Mouse (Mus musculus): Measurements from ENCODE around the gene Lbhd1.
"Not testable (repeated sequence)": the region's sequence is repeated elsewhere in the genome, so short reads cannot be mapped to it uniquely, and the experiment has no call there.

DNA sequence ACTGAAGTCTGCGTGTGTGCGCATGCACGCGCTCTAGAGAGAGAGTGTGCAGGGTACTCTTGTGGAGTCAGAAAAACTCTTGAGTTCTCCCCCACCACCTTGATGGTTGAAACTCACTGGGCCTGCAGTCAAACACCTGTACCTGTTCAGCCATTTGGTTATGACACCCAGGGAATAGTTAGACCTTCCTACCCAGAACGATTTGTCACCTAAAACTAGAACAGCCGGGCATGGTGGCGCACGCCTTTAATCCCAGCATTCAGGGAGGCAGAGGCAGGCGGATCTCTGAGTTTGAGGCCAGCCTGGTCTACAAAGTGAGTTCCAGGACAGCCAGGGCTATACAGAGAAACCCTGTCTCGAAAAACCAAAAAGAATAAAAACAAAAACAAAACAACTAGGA lies 47.2 kb upstream of the Lbhd1 start:
- not testable (repeated sequence) for TF ChIP-seq TAL1, GATA1 (IDR thresholded peaks at IDR 0.05; ENCODE audit: low read length)
